Mouse (Mus musculus): ENCODE measurements around the gene Ptprb. TPM values are rescaled to one million over a fixed set of nuclear protein-coding genes. Genes with fewer than 3 reads are reported as not detected.

Ptprb gene
- polyA plus RNA-seq, 1 experiment: 10.5 TPM

DNA sequence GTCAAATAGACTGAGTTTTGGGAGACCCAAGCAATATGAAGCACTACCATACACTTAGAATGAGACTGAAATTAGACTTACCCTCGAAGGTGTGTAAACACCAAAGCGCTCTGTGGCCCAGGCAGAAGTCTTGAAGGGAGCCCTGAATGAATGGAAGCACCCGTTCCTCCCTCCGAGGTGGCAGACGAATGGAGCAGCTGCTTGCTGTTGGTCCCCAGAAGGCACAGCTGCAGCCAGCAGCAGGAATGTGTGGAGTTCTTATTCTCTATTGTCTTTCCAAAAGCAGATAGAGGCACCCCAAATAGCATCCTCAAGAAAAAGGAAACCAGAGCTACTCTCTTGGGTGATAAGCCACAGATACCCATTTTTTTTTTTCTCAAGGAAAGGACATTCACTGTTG is 79.0 kb downstream of the Ptprb start:
- TF ChIP-seq POLR2A (IDR thresholded peaks at IDR 0.05; ENCODE audit: extremely low read depth, insufficient read depth, low read length): no peak
- TF ChIP-seq CTCF (IDR thresholded peaks at IDR 0.05; ENCODE audit: extremely low read depth, insufficient read depth, low read length): no peak
- Histone ChIP-seq H3K4me1 (ENCODE audit: control insufficient read depth, insufficient read depth, low read length) (no peaks in the 10 kb centered on the region), H3K27ac (ENCODE audit: insufficient read depth, low read length) (no peak overlapping the region), H3K4me3 (ENCODE audit: insufficient read depth, low read length) (no peak overlapping the region)

DNA sequence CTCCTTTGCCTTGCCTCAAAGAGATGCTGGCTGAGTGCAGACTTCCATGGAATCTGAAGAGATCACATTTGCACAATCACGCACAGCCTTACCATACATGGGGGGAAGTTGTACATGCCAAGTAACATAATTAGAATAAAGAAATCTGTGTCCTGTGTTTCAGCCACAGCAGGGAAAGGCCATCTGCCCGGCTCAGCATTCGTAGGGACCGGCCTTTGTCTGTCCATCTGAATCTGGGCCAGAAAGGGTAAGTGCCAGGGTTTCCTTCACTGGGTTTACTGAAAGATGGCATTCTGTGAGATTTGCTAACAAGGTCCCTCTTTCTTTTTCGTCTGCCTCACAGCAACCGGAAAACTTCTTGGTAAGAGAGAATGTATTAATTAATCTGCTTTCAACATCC is 86.9 kb downstream of the Ptprb start:
- H3K4me3 ChIP-seq (ENCODE audit: insufficient read depth, low read length): no peak overlapping the region
- no peak overlapping the region for H3K27ac ChIP-seq (ENCODE audit: insufficient read depth, low read length)
- peaks cover 3% of the 10 kb centered on the region; the same call in 1 of the 2 replicates for H3K4me1 ChIP-seq (ENCODE audit: control insufficient read depth, insufficient read depth, low read length)
- TF ChIP-seq CTCF (IDR thresholded peaks at IDR 0.05; ENCODE audit: extremely low read depth, insufficient read depth, low read length) (no peak), POLR2A (IDR thresholded peaks at IDR 0.05; ENCODE audit: extremely low read depth, insufficient read depth, low read length) (no peak)

DNA sequence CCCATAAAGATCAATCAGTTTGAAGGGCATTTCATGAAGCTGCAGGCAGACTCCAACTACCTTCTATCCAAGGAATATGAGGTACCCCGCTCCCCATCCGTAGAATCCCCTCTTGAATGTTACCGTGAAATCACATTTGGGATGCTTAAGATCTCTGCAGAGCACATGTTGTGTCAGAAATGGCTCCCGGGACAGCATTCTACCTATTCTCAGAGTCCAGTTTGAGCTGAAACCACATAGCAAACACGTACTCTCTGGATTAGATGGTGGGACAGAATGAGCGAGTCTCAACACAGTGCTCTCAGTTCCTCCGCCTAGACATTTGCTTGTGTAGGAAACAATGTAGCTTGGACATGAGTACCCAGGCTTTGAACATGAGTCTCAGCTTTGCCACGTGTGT is 87.3 kb downstream of the Ptprb start:
- peaks cover 3% of the 10 kb centered on the region; the same call in 1 of the 2 replicates for H3K4me1 ChIP-seq (ENCODE audit: control insufficient read depth, insufficient read depth, low read length)
- H3K4me3 ChIP-seq (ENCODE audit: insufficient read depth, low read length): no peak overlapping the region
- TF ChIP-seq CTCF (IDR thresholded peaks at IDR 0.05; ENCODE audit: extremely low read depth, insufficient read depth, low read length) (no peak), POLR2A (IDR thresholded peaks at IDR 0.05; ENCODE audit: extremely low read depth, insufficient read depth, low read length) (no peak)
- no peak overlapping the region for H3K27ac ChIP-seq (ENCODE audit: insufficient read depth, low read length)

DNA sequence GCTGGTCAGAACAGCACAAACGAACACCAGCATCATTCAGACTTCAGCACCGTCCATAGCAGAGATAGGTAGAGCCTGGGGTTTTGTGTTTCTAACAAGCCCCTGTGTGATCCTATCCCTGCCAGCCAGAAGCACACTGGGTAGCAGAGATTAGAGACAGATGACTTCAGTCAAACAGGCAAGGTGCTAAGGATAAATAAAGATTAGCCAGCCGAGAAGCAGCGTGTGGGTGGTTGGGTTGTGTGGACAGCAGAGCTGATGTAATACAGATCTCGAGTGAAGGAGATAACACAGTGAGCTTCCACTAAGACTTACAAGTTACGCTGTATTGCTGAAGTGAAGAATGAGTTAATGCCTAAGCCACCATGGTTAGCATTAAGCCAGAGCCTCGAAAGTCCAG is 89.4 kb downstream of the Ptprb start:
- Histone ChIP-seq H3K4me3 (ENCODE audit: insufficient read depth, low read length) (no peak overlapping the region), H3K27ac (ENCODE audit: insufficient read depth, low read length) (no peak overlapping the region), H3K4me1 (ENCODE audit: control insufficient read depth, insufficient read depth, low read length) (peaks cover 3% of the 10 kb centered on the region; the same call in 1 of the 2 replicates)
- no peak for TF ChIP-seq CTCF (IDR thresholded peaks at IDR 0.05; ENCODE audit: extremely low read depth, insufficient read depth, low read length)
- TF ChIP-seq POLR2A (IDR thresholded peaks at IDR 0.05; ENCODE audit: extremely low read depth, insufficient read depth, low read length): no peak

DNA sequence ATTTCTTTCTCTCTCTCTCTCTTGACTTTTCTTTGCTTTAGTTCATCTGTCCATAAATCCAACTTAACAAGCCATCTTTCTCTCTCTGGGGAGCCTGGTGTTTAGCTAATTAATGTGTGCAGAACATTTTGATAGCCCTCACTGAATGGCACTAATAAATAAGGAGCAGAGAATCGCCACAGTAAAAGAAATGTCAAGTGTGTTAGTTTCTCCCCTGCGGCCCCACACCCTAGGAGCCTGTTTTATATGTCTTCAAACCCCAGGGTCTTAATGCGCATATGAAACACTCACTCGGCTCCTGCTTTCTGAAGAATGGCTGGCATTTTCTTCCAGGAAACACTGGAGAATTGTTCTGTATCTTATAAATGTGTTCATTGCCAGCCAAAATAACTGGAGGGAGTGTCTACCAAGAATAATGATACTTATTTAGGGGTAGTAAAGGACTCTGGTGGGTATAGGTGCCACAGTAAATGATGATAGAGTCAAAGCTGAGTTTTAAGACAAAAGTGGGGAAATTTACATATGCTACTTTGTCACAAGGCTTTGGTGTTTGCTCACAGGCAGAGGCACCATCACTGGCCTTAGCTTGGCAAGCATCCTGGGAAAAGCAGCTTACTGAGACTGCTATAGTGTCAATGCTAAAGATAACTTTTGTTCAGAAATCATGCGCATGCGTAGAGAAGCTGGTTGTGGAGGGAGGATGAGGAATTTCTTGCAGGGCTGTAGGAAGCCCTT is 95.8 kb downstream of the Ptprb start:
- no peak overlapping the region for H3K27ac ChIP-seq (ENCODE audit: insufficient read depth, low read length)
- TF ChIP-seq CTCF (IDR thresholded peaks at IDR 0.05; ENCODE audit: extremely low read depth, insufficient read depth, low read length): no peak
- TF ChIP-seq POLR2A (IDR thresholded peaks at IDR 0.05; ENCODE audit: extremely low read depth, insufficient read depth, low read length): no peak
- no peak overlapping the region for H3K4me3 ChIP-seq (ENCODE audit: insufficient read depth, low read length)
- H3K4me1 ChIP-seq (ENCODE audit: control insufficient read depth, insufficient read depth, low read length): no peaks in the 10 kb centered on the region

DNA sequence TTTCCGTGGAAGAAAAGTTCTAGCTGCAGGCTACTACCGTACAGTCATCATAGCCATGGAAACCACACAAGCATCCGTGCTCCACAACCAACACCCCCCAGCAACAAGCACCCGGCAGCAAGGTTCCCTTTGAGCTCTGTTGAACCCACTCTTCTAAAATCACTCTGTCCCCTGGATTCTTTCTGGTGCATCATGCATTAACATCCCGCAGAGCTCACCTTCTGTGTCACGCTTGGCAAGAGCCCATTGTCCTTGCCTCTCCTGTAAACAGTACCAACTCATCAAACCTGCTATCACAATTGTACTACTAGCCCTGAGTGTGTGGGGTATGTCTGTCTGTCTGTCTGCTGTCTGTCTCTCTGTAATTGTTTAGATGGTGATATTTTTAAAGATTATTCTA is 98.8 kb downstream of the Ptprb start:
- Histone ChIP-seq H3K27ac (ENCODE audit: insufficient read depth, low read length) (no peak overlapping the region), H3K4me3 (ENCODE audit: insufficient read depth, low read length) (no peak overlapping the region), H3K4me1 (ENCODE audit: control insufficient read depth, insufficient read depth, low read length) (no peaks in the 10 kb centered on the region)
- TF ChIP-seq CTCF (IDR thresholded peaks at IDR 0.05; ENCODE audit: extremely low read depth, insufficient read depth, low read length): no peak
- TF ChIP-seq POLR2A (IDR thresholded peaks at IDR 0.05; ENCODE audit: extremely low read depth, insufficient read depth, low read length): no peak

DNA sequence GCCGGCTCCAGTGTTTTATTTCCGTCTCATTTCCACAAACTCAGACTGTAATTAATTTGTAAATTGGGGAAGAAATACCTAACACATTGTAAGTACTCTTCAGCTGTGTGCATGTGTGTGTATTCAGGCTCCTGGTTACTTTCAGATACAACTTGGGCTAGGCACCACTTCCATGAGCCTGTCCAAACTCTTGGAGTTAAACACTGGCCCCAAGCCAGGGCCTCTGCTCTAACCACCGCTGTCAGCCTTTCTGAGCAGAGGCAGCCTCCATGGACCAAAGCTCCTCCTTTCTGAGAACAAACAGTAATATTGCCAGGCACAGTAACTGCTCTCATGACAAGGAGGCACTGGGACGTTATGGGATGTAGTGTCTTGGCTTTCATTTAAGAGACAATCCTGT is 101.5 kb downstream of the Ptprb start:
- TF ChIP-seq POLR2A (IDR thresholded peaks at IDR 0.05; ENCODE audit: extremely low read depth, insufficient read depth, low read length) (no peak), CTCF (IDR thresholded peaks at IDR 0.05; ENCODE audit: extremely low read depth, insufficient read depth, low read length) (no peak)
- peaks cover 2% of the 10 kb centered on the region for H3K4me1 ChIP-seq (ENCODE audit: control insufficient read depth, insufficient read depth, low read length)
- no peak overlapping the region for H3K4me3 ChIP-seq (ENCODE audit: insufficient read depth, low read length)
- H3K27ac ChIP-seq (ENCODE audit: insufficient read depth, low read length): no peak overlapping the region

DNA sequence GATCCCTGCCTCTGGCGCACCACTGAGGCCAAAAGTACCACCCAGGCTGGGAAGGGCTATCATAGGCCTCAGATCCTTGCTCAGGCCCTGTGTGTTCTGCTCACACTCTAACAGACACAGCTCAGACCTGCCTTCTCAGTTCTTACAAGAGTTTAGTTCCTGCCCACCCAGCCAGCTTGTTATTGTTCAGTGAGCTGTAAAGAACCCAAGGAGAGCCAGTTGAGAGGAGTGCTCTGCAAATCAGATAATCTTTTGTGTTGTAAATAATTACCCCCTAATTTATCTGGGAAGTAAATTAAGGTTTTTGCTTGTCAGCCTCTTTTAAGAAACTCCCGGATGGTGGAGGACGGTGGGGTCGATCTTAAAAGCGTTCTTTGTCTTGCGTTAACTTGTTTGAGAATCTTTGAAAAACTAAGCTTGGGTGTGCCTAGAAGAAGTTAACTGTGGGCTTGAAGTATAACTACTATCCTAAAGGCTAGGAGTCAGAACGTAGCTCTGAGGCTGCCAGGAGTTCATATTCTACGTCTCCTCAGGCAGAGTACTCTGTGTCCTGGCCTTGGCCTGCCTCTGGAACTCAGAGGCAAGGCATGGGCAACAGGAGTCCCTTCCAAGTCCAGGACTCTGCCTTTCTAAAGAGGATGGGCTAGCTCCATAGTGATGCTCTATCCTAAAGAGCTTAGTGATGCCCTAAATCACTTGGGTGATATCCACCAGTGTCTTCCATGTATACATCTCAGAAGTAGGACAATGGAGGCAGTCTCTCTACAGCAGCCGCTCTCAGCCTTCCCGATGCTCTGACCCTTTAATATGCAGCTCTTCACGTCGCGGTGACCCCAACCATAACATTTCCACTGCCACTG is 107.7 kb downstream of the Ptprb start:
- Histone ChIP-seq H3K27ac (ENCODE audit: insufficient read depth, low read length) (no peak overlapping the region), H3K4me1 (ENCODE audit: control insufficient read depth, insufficient read depth, low read length) (peaks cover 2% of the 10 kb centered on the region), H3K4me3 (ENCODE audit: insufficient read depth, low read length) (no peak overlapping the region)
- TF ChIP-seq CTCF (IDR thresholded peaks at IDR 0.05; ENCODE audit: extremely low read depth, insufficient read depth, low read length): no peak
- TF ChIP-seq POLR2A (IDR thresholded peaks at IDR 0.05; ENCODE audit: extremely low read depth, insufficient read depth, low read length): no peak

DNA sequence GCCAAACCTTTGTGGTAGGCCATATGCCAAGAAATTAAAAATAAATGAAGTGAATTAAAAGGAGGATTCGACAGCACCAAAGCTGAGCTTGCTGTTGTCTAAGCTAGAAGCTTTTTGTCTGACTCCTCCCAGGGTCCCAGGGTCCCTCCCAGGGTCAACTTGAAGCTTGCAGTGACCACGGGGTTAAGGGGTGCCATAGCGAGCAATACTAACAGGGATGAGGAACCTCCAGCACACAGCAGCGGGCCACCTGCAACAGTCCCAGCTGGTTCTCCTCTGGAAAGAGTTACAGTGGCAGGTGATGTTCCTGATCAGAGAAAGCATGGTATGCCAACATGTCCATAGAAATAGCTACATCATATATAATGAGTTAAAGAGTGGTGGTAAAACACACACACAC is 109.1 kb downstream of the Ptprb start:
- no peak for TF ChIP-seq CTCF (IDR thresholded peaks at IDR 0.05; ENCODE audit: extremely low read depth, insufficient read depth, low read length)
- no peak for TF ChIP-seq POLR2A (IDR thresholded peaks at IDR 0.05; ENCODE audit: extremely low read depth, insufficient read depth, low read length)
- H3K4me1 ChIP-seq (ENCODE audit: control insufficient read depth, insufficient read depth, low read length): peaks cover 2% of the 10 kb centered on the region
- no peak overlapping the region for H3K27ac ChIP-seq (ENCODE audit: insufficient read depth, low read length)
- H3K4me3 ChIP-seq (ENCODE audit: insufficient read depth, low read length): no peak overlapping the region
